Mouse (Mus musculus) small intestine, adult 2 months (tissue): ENCODE results near the gene Gm49383. TPM values are rescaled to one million over a fixed set of nuclear protein-coding genes. Genes with fewer than 3 reads are reported as not detected.
"Not testable (repeated sequence)": the region's sequence is repeated elsewhere in the genome, so short reads cannot be mapped to it uniquely, and the experiment has no call there.

ENCODE experiments used
- H3K27ac ChIP-seq: fragments of 200-500 bp; 2 replicates; pipeline ENCODE4 v1.5.1; 2012; ENCODE audit warnings: low read depth, low read length, control low read depth, inconsistent platforms; ENCODE audit not compliant: insufficient read depth
- H3K27me3 ChIP-seq: fragments of 200-500 bp; 2 replicates; pipeline ENCODE4 v1.6.1; 2012; ENCODE audit warnings: mild to moderate bottlenecking, moderate library complexity, low read length, inconsistent platforms; ENCODE audit not compliant: control insufficient read depth, insufficient read depth
- H3K36me3 ChIP-seq: fragments of 200-500 bp; 2 replicates; pipeline ENCODE4 v1.6.1; 2012; ENCODE audit warnings: mild to moderate bottlenecking, low read length, control low read depth, inconsistent platforms; ENCODE audit not compliant: control insufficient read depth, insufficient read depth
- H3K4me1 ChIP-seq: fragments of 200-500 bp; 2 replicates; pipeline ENCODE4 v1.6.1; 2012; ENCODE audit warnings: low read length, inconsistent platforms, mixed read lengths; ENCODE audit not compliant: control insufficient read depth, insufficient read depth, insufficient read length
- H3K4me3 ChIP-seq: fragments of 200-500 bp; 2 replicates; pipeline ENCODE4 v1.5.1; 2012; ENCODE audit warnings: low read depth, mild to moderate bottlenecking, control low read depth, inconsistent platforms, low read length, moderate library complexity
- CTCF ChIP-seq: fragments of 200-500 bp; IDR thresholded peaks from 2 replicates; pipeline ENCODE4 v1.5.1; 2012; ENCODE audit warnings: low read depth, mild to moderate bottlenecking, control low read depth, inconsistent platforms, low read length, moderate library complexity, mixed read lengths; ENCODE audit not compliant: insufficient replicate concordance, insufficient read length; ENCODE audit errors: extremely low read depth
- POLR2A ChIP-seq: fragments of 200-500 bp; IDR thresholded peaks from 2 replicates; pipeline ENCODE4 v1.6.1; 2012; ENCODE audit warnings: low read depth, mild to moderate bottlenecking, control low read depth, inconsistent platforms, low read length, moderate library complexity
- WGBS: fragments of 180-500 bp; shearing (Covaris S2); methylation state at CpG from one replicate; pipeline ENCODE4 v1.1.7; 2018; 5-methylcytosine and 5-hydroxymethylcytosine counted together
- polyA plus RNA-seq: library from polyadenylated mRNA; depleted of rRNA; stranded (reverse); fragments of >200 nt; gene quantifications from 2 replicates; pipeline ENCODE4 v1.2.3, GENCODE M21; 2012

The Gm49383 gene
- polyA plus RNA-seq, 1 experiment, result 1.6 TPM

- Histone ChIP-seq H3K4me1 (peaks cover 3% of the 10 kb centered on the region; the same call in 1 of the 2 replicates), H3K4me3 (no peak overlapping the region), H3K36me3 (no peaks in the 10 kb centered on the region), H3K27me3 (no peaks in the 10 kb centered on the region), H3K27ac (no peak overlapping the region)
- TF ChIP-seq POLR2A (no peak), CTCF (no peak)
- 91% methylated on average over 2 of the region's 2 CpGs for WGBS
Measured at GRCm38 (mm10) chr12:69171307-69171706, 25.6 kb downstream of the Gm49383 start.

DNA sequence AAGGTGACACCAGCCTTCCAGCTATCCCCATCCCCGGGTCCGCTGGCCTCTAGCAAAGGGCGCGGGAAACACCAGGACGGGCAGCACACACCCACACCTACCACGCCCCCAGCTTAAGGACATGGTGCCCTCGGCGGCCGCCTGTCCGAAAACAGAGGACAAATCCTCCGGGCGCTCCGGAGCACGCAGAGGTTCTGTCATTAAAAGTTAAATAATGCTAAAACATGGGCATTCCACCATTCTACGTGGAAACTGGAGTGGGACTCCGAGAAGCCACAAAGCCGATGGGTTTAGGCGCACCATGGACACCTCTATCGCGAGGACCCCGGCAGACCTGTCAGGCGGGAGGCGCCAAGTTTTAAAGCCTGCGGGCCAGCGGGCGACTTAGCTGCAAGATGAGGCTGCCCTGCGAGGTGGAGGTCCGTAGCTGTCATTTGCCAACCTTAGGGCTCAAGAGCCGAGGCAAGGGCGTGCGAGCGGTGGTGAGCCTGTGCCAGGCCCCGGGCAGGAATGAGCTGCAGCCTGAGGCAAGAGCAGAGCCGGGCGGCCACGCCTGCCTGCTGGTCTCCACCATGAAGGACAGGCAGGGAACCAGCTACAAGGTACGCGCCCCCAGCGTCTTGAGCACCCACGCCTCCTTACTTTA is 28.3 kb downstream of the Gm49383 start, which contains the start of gene Lrr1:
Gene Lrr1, plus strand, starts transcription at position 354 of the 646 bp plus-strand sequence.
- no peaks in the 10 kb centered on the region for H3K27me3 ChIP-seq
- H3K36me3 ChIP-seq, result no peaks in the 10 kb centered on the region
- peak within 1 kb of the TSS; percentile 88 for H3K4me3 ChIP-seq
- peak; percentile 31; the same call in 1 of the 2 replicates for TF ChIP-seq POLR2A
- peak; percentile 28; the same call in 1 of the 2 replicates for TF ChIP-seq CTCF
- under 1% methylated on average over 40 of the region's 40 CpGs for WGBS
- H3K4me1 ChIP-seq, result peaks cover 3% of the 10 kb centered on the region; the same call in 1 of the 2 replicates
- H3K27ac ChIP-seq, result peak within 1 kb of the TSS; percentile 51; the same call in 1 of the 2 replicates

GRCm38 (mm10) chr12:69167656-69168460 is 29.0 kb downstream of the Gm49383 start:
- no peak overlapping the region for H3K27ac ChIP-seq
- peaks cover 3% of the 10 kb centered on the region; the same call in 1 of the 2 replicates for H3K4me1 ChIP-seq
- no peaks in the 10 kb centered on the region for H3K27me3 ChIP-seq
- no peaks in the 10 kb centered on the region for H3K36me3 ChIP-seq
- TF ChIP-seq CTCF (no peak), POLR2A (no peak)
- WGBS, result 9% methylated on average over 18 of the region's 18 CpGs
- H3K4me3 ChIP-seq, result peak overlapping the region; percentile 88

DNA sequence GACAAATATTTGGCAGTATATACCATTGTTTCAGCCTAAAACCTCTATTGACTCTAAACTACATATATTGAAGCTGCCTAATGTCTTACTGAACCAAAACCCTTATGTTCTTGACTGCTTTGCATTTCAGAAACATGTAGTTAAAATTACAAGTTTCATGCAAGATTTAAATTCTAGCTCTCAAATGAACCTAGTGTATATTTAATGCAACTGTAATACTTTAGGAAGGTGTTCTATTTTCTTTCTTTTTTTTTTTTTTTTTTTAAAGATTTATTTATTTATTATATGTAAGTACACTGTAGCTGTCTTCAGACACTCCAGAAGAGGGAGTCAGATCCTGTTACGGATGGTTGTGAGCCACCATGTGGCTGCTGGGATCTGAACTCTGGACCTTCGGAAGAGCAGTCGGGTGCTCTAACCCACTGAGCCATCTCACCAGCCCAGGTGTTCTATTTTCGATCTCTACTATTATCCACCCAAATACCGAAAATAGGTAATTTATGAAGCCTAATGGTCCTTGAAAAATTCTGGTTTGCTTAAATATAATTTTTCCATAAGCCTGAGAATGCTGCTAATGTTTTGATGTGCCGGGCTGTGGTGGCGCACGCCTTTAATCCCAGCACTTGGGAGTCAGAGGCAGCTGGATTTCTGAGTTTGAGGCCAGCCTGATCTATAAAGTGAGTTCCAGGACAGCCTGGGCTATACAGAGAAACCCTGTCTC is 29.9 kb downstream of the Gm49383 start:
- not testable (repeated sequence) for H3K4me3 ChIP-seq, H3K4me1 ChIP-seq, H3K27me3 ChIP-seq, H3K27ac ChIP-seq, H3K36me3 ChIP-seq
- 82% methylated on average over 8 of the region's 8 CpGs for WGBS

DNA sequence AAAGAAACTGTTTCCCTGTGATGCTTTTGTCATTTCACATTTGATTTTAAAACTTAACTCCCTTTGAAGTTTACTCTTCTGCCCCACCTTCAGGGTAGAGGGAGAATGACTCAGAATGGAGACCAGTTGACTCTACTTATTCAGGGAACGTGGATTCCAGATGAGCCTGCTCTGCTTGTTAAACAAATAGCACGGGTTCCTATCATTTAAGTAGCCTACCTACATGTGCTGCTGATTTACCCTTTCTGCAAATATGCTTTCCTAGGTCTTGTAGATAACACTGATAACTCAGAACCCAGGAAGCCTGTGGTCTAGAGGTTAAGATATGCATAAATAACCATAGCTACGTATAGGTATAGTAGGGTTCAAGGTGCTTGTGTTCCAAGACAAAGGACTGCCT is 32.0 kb downstream of the Gm49383 start:
- Histone ChIP-seq H3K4me3 (no peak overlapping the region), H3K36me3 (no peaks in the 10 kb centered on the region), H3K4me1 (peaks cover 3% of the 10 kb centered on the region; the same call in 1 of the 2 replicates), H3K27me3 (no peaks in the 10 kb centered on the region), H3K27ac (no peak overlapping the region)
- 37% methylated on average over 3 of the region's 3 CpGs for WGBS
- TF ChIP-seq CTCF (no peak), POLR2A (no peak)

- H3K27me3 ChIP-seq, H3K36me3 ChIP-seq, H3K4me1 ChIP-seq, H3K4me3 ChIP-seq, H3K27ac ChIP-seq: not testable (repeated sequence)
- WGBS, result 87% methylated on average over 4 of the region's 4 CpGs
Measured at GRCm38 (mm10) chr12:69163586-69163985, 33.3 kb downstream of the Gm49383 start.

DNA sequence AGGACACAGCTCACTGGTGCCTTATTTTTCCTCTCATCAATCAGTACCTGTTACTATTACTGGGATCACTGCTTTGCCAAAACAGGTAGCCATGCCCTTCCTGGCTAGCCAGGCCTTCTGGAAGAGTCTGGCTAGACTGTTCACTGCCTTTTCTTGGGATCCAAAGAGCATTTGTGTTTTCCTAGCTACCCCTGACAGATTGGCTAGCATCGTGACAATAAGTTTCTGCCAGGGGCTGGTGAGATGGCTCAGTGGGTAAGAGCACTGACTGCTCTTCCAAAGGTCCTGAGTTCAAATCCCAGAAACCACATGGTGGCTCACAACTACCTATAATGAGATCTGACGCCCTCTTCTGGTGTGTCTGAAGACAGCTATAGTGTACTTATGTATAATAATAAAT is 36.2 kb downstream of the Gm49383 start:
- peaks cover 12% of the 10 kb centered on the region for H3K36me3 ChIP-seq
- H3K4me1 ChIP-seq, H3K4me3 ChIP-seq, H3K27ac ChIP-seq, H3K27me3 ChIP-seq: not testable (repeated sequence)
- 77% methylated on average over 2 of the region's 2 CpGs for WGBS
